Mouse (Mus musculus) ZHBTc4 (cell line): ENCODE measurements around the gene Gm11236.
"Not testable (repeated sequence)": the region's sequence is repeated elsewhere in the genome, so short reads cannot be mapped to it uniquely, and the experiment has no call there.

Experiments used
- DNase-seq: peaks from one replicate; pipeline ENCODE4 v3.0.0-alpha.2; 2011; ENCODE audit warnings: low read depth, low spot score

The Gm11236 gene

DNA sequence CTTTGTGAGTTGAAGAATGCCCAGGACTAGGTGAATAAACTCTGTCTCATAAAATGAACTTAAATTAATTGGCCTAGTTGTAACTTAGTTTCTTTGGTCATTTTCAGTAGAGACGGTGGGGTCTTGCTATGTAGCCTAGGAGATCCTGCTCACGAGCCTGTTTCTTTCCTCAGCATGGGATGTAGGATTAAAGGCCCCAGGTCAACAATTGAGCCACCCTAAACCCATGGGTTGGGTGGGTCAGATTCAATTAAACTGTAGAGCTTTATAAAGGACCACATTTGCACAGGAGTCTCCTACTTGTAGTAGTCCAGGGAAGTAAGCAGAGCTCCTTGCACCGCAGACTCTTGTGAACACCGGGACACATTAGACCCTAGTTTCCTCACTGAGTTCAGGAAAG lies at the start of gene Gm11236:
Gene Gm11236 (plus strand): TSS at position 301 of the 400 bp plus-strand sequence.
- DNase-seq: not testable (repeated sequence)

DNA sequence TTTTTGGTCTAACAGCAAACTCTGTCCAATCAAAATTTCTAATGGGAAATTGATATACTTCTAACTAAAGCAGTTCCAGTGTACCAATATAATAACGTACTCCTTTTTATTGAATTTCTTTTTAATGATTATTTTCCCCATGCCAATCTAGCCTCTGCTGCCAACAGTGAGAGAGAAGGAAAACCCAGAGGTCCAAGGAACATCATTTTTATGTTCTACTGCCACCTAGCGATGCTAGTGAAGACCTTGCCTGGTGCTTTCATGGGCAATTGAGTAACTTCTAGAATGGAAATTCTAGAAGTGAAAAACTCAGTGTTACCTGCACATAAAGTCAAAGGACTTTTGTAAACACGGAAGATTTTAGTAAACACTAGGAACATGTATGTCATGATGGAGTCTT lies 38.7 kb upstream of the Gm11236 start:
- DNase-seq: peak; percentile 54

DNA sequence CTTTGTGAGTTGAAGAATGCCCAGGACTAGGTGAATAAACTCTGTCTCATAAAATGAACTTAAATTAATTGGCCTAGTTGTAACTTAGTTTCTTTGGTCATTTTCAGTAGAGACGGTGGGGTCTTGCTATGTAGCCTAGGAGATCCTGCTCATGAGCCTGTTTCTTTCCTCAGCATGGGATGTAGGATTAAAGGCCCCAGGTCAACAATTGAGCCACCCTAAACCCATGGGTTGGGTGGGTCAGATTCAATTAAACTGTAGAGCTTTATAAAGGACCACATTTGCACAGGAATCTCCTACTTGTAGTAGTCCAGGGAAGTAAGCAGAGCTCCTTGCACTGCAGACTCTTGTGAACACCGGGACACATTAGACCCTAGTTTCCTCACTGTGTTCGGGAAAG lies 30.3 kb upstream of the Gm11236 start, which contains the start of gene Gm11238:
Gene Gm11238 (plus strand): TSS at position 301 of the 400 bp plus-strand sequence.
- not testable (repeated sequence) for DNase-seq

DNA sequence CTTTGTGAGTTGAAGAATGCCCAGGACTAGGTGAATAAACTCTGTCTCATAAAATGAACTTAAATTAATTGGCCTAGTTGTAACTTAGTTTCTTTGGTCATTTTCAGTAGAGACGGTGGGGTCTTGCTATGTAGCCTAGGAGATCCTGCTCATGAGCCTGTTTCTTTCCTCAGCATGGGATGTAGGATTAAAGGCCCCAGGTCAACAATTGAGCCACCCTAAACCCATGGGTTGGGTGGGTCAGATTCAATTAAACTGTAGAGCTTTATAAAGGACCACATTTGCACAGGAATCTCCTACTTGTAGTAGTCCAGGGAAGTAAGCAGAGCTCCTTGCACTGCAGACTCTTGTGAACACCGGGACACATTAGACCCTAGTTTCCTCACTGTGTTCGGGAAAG lies 15.2 kb upstream of the Gm11236 start, which contains the start of gene Gm11237:
Gene Gm11237 (plus strand): TSS at position 301 of the 400 bp plus-strand sequence.
- DNase-seq: not testable (repeated sequence)

DNA sequence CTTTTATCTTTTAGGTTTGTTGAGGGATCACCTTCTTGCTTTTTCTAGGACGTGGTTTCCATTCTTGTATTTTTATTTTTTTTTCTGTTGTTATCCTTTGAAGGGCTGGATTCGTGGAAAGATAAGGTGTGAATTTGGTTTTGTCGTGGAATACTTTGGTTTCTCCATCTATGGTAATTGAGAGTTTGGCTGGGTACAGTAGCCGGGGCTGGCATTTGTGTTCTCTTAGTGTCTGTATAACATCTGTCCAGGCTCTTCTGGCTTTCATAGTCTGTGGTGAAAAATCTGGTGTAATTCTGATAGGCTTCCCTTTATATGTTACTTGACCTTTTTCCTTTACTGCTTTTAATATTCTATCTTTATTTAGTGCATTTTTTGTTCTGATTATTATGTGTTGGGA lies 23.9 kb downstream of the Gm11236 start:
- not testable (repeated sequence) for DNase-seq

DNA sequence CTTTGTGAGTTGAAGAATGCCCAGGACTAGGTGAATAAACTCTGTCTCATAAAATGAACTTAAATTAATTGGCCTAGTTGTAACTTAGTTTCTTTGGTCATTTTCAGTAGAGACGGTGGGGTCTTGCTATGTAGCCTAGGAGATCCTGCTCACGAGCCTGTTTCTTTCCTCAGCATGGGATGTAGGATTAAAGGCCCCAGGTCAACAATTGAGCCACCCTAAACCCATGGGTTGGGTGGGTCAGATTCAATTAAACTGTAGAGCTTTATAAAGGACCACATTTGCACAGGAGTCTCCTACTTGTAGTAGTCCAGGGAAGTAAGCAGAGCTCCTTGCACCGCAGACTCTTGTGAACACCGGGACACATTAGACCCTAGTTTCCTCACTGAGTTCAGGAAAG lies 30.1 kb downstream of the Gm11236 start, which contains the start of gene Gm11239:
Gene Gm11239 (plus strand): TSS at position 301 of the 400 bp plus-strand sequence.
- DNase-seq: not testable (repeated sequence)

DNA sequence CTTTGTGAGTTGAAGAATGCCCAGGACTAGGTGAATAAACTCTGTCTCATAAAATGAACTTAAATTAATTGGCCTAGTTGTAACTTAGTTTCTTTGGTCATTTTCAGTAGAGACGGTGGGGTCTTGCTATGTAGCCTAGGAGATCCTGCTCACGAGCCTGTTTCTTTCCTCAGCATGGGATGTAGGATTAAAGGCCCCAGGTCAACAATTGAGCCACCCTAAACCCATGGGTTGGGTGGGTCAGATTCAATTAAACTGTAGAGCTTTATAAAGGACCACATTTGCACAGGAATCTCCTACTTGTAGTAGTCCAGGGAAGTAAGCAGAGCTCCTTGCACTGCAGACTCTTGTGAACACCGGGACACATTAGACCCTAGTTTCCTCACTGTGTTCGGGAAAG lies 45.3 kb downstream of the Gm11236 start, which contains the start of gene Gm428:
Gene Gm428 (plus strand): TSS at position 301 of the 400 bp plus-strand sequence.
- not testable (repeated sequence) for DNase-seq
